Mouse (Mus musculus) embryonic fibroblast, embryonic 13.5 days (primary cell): ENCODE results near the gene Rftn1.

Source experiments
- CTCF ChIP-seq: IDR thresholded peaks from 2 replicates; pipeline ENCODE4 v1.5.1; 2011; ENCODE audit warnings: mild to moderate bottlenecking, control low read depth, low read length, moderate library complexity, borderline replicate concordance; ENCODE audit not compliant: insufficient read depth
- POLR2A ChIP-seq: IDR thresholded peaks from 2 replicates; pipeline ENCODE4 v1.6.1; 2011; ENCODE audit warnings: low read depth, mild to moderate bottlenecking, control low read depth, low read length, moderate library complexity

DNA sequence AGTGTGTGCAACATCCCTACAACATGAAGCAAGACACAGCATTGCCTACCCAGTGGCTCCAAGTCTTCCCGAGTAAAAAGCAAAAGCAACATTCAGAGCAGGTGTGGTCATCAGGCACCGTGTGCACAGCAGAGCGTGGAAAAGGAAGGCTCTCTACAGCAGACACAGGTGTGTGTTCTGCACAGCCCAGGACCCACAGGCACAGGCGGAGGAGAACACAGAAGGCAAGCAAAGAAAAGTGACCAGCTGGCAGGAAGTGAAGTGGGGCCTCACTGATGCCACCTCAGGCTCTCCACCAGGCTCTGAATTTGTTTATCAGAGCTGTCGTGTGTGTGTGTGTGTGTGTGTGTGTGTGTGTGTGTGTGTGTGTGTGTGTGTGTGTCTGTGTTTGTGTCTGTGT lies 17.1 kb downstream of the Rftn1 start:
- TF ChIP-seq CTCF = no peak
- no peak for TF ChIP-seq POLR2A
